Mouse (Mus musculus) ovary, postnatal 10 days (tissue): ENCODE data around the gene D130043K22Rik.
A peak's percentile ranks its signal among the peaks of the same experiment; 100 is the strongest.

ENCODE experiments used
- DNase-seq: peaks from one replicate; pipeline ENCODE4 v3.0.0; 2022; ENCODE audit warnings: low spot score

The D130043K22Rik gene

DNA sequence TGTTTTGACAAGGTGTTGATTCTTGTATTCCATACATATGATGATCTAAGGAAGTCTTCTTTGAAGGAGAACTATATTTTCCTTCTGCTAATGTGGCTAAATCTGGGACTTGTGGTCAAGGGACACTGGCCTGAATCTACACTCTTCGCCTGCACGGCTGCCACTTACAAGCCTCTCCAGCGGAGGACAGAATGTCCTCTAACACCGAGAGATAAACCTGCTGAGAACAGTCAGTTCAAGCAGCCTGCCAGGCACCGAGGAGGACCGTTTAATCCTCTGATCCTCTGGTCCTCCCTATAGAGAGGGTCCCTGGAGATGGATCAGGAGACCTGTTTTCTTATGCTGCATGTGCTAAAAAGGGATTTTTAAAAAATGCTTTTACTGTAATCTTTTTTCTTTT, 58.5 kb downstream of the D130043K22Rik start:
- no peak for DNase-seq

- DNase-seq: no peak
Observed at GRCm38 (mm10) chr13:24905422-24905821, 60.5 kb downstream of the D130043K22Rik start.

DNA sequence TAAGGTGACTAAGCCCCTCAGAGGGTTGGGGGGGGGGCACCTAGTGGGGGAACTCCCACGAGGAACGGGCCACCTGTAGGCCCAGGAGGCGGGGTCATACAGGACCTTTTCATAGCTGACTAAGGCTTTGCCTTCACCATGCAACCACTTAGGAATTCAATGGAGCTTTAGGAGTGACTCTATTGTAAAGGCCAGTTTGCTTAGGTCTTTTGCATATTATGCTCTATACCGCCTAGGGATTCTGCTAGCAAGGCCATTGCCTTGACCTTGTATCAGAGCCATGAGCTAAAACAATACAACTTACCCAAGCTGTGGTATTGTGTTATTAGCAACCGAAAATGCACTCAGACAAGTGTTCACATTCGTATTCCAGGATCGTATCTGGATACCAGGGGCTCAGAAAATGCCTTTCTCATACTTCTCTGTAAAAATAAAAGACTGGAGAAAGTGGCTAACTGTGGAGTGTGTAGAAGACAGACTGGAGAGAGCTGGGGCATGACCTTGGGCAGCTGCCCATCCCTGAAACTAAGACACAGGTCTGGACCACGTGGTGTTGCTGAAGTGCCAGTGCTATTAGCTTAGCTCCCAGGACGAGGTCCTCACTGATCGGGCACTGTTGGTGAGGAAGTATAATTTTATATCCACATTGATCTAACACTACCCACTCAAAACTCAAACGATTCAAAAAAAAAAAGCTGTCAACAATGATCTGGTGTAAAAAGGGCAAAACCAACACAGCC, 62.1 kb downstream of the D130043K22Rik start:
- DNase-seq: no peak

GRCm38 (mm10) chr13:24909112-24909511, 64.2 kb downstream of the D130043K22Rik start:
- DNase-seq: no peak

- no peak for DNase-seq
Observed at GRCm38 (mm10) chr13:24913576-24913975, 68.6 kb downstream of the D130043K22Rik start.

DNA sequence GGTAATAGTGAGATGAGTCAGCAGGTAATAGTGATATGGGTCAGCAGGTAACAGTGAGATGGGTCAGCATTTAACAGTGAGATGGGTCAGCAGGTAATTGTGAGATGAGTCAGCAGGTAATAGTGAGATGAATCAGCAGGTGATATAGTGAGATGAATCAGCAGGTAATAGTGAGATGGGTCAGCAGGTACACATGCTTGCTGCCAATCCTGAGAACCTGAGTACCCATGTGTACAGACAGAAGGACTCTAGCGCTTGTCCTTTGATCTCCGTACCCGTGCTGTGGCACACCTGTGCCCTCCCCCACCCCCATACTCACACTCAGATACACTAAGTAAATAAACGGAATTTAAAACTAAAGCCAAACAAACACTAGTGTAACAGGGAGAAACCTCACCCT, 70.0 kb downstream of the D130043K22Rik start:
- no peak for DNase-seq

DNA sequence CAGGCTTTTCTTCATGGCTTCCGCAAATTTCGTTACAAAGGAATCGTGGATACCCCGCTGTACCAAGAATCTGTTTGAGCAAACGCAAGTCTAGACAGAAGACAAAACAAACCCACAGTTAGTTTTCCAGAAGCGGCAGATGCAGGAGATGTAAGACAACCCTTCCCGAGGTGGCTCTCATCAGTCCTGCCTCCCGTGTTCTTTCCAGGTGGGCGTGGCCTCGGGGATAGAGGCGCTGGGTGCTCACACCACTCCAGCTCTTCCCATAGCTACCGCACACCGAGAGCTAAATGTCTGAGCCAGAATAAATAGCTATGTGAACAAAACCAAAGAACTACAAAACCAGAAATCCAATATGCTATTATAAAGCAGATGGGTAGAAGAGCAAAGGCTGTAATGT, 70.9 kb downstream of the D130043K22Rik start:
- no peak for DNase-seq

DNA sequence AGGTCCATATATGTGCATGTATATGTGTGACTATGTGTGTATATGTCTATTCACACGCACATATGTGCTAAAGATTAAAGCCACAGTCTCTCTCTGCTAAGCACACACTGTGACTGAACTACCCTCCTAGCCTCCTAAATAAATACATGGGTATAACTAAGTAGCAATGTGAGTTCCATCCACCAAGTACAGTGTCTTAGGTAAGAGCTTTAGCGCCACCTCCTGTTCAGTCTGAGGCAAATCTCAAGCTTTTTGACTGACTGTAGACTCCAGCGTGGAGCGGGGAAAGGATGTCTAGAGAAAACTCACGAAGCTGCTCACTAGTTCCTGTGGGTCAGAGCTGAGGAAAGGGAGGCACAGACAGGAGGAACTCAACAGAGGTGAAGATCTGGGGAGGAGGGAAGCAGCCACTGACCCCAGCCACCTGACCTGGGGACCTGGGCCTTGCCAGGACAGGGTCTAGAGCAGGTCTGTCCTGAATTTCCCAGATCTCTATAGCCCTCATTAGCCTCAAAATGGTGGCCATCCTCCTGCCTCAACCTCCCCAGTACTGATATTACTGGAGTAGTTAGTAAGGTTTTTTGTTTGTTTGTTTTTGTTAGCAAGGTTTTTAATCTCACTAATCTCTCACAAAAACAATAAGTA, 75.5 kb downstream of the D130043K22Rik start:
- DNase-seq: no peak

GRCm38 (mm10) chr13:24921281-24921680, 76.3 kb downstream of the D130043K22Rik start:
- DNase-seq: no peak

GRCm38 (mm10) chr13:24923991-24924390, 79.1 kb downstream of the D130043K22Rik start:
- no peak for DNase-seq

- DNase-seq: no peak
Observed at GRCm38 (mm10) chr13:24930591-24930990, 85.7 kb downstream of the D130043K22Rik start.

DNA sequence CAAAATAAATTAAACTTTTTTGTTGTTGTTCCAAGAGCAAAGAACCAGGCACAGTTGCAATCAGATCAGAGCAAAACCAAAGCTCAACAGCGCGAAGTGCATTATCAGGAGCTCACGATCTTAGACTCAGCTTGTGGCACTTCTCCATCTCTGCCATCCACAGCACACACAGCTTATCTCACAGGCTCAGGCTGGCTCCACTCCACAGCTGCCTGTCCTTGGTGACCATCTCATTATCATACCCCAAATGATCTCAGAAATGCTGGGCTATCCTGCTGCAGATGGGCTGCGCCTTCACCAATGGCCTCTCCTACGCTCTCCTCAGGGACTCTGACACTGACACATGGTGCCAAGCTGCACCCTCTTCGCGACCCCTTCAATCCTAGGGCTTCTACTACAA, 88.3 kb downstream of the D130043K22Rik start:
- DNase-seq: no peak

- DNase-seq: no peak
Observed at GRCm38 (mm10) chr13:24936772-24937107, 91.8 kb downstream of the D130043K22Rik start.

- DNase-seq: peak; percentile 65
Observed at GRCm38 (mm10) chr13:24937108-24937838, 92.3 kb downstream of the D130043K22Rik start, which contains the start of gene Aldh5a1. Gene Aldh5a1 (minus strand): TSS chr13:24937661.

DNA sequence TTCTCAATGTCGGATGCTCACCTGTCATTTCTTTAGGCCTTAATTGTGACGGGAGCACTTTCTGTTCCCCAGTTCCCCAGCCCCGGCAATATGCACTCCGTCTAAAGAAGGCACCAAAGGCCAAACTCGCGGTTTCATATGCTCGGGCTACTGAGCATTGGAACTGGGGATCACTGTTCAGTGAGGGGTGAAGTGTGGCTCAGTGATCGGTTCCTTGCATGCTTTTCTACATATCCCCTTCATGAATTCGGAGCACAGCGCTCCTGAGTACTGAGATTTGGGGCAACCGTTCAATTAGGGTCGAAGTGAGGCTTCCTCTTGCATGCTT, 92.9 kb downstream of the D130043K22Rik start:
- no peak for DNase-seq

DNA sequence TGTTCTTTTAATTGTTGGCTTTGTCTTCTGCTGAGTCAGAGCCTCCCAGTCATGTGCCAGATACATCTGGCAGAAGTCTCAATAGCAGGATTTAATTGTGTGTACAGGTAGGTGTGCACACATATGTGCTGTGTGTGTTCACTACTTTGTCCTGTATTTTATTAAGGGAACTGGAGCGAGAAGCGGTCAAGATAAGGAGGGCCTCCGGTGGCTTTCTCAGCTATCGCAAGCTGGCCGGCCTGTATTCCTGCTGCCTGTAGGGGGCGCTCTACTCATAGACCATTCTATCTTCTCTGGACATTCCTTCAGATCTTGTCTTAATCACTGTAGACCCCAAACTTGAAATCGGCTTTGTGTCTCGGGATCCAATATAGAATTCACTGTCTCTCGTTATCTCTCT, 93.7 kb downstream of the D130043K22Rik start:
- peak; percentile 29 for DNase-seq

DNA sequence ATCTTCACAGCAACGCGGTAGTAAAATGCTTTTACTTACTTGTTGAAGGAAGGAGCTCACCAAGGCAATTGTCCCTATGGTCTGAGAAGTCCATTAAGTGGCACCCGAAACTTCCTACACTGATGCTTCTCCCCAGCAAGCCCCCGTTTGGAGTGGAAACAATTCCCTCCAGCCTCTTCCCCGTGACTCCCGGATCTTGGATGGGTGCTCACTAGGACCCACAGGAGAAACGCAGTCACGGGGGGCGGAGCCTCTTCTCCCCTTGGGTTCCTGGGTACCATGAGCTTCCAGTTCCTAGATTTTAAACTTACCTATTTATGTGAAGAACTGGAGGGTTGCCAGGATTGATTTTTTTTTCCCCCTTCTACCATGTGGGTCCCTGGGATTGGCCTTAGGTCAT, 94.5 kb downstream of the D130043K22Rik start:
- DNase-seq: no peak

DNA sequence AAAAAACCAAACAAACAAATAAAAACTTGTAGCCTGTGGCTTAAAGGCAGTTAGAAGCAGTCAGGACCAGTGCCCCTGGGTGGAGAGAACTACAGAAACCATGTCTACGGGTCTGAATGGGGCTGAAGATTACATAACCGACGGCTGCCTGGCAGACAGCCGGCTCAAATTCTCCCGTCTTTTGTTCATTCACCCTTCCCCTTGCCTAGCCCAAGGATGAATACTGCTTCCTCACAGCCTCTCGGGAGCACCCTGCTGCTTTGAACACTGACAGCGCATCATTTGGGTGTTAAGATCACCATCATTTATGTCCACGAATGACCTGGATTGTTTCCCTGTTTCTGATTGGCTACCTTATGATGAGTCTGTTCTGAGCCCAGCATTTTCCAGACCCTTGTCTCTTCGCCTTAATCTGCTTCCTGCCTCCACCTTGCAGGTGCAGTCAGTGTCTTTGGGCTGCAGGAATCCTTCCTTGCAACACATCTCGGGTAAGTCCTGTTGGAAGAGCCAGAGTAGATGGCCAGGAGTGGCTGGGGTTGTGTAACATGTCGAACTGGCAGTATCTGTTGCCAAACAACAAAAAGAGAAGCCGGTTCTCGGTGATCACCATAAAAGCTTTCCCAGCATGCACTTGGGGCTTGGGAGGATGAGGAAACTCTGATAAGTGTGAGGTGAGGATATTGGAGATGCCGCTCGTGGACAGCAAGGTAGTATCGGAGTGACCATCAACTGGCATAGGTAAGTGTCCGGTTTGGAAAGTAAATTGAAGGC, 97.8 kb downstream of the D130043K22Rik start, which contains the start of gene Gpld1:
Gene Gpld1, plus strand, starts transcription at position 641 of the 771 bp plus-strand sequence.
- no peak for DNase-seq

DNA sequence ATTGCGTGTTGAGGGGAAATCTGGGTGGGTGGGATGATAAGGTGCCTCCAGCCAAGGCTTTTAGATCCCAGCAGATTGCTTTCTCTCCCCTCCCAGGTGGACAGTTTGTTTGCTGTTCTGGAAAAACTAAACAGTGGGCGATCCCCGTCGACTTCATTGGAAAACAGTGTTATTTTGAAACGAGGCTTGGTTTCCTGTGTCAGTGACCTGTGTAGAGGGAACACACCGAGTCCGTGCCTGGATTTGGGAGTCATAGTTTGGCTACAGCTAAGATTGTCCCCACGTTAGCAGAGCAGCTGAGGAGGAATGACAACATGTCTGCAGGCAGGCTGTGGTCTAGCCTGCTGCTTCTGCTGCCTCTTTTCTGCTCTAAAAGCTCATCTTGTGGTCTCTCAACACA, 98.4 kb downstream of the D130043K22Rik start:
- DNase-seq: no peak

- no peak for DNase-seq
Observed at GRCm38 (mm10) chr13:24945567-24945966, 100.6 kb downstream of the D130043K22Rik start.

DNA sequence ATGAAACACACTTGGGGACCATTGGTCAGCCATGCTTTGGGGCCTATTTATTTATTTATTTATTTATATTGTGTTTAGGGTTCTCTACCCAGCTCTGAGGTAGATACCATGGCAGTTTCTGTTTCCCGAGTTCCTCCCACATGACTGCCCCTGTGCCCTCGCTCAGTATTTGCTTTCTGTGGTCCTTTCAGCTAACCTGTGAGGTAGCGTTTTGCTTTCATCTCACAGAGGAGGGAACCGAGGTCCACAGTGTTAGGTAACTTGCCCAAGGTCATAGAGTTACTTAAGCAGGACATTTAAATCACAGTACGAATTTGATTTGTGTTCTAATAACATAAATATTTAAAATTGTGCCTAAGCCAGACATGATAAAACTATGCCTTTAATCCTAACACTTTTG, 102.2 kb downstream of the D130043K22Rik start:
- no peak for DNase-seq

GRCm38 (mm10) chr13:24948870-24949269, 103.9 kb downstream of the D130043K22Rik start:
- no peak for DNase-seq
